Mouse (Mus musculus) midbrain, postnatal 0 days (tissue): ENCODE measurements around the gene Mettl8. TPM values are rescaled to one million over a fixed set of nuclear protein-coding genes. Genes with fewer than 3 reads are reported as not detected.

Experiments used
- ATAC-seq: fragments of 200-750 bp; cut with Nextera tagmentation; 2 replicates; pipeline ENCODE4 v1.8.0; 2017; ENCODE audit warnings: moderate number of reproducible peaks, mild to moderate bottlenecking, moderate TSS enrichment, moderate library complexity; ENCODE audit not compliant: low FRiP score
- DNase-seq: peaks from one replicate; pipeline ENCODE4 v3.0.0-alpha.2; 2015; ENCODE audit warnings: low spot score
- H3K27ac ChIP-seq: fragments of 300-500 bp; sonication (generic); 2 replicates; pipeline ENCODE4 v1.5.1; 2014; ENCODE audit warnings: low read depth, mild to moderate bottlenecking, low read length, mixed read lengths
- H3K27me3 ChIP-seq: fragments of 300-500 bp; sonication (generic); 2 replicates; pipeline ENCODE4 v1.6.1; 2014; ENCODE audit warnings: low read length, control low read depth, mixed read lengths; ENCODE audit not compliant: insufficient read depth
- H3K36me3 ChIP-seq: fragments of 300-500 bp; sonication (generic); 2 replicates; pipeline ENCODE4 v1.6.1; 2014; ENCODE audit warnings: low read length, control low read depth, mixed read lengths; ENCODE audit not compliant: insufficient read depth
- H3K4me1 ChIP-seq: fragments of 300-500 bp; sonication (generic); 2 replicates; pipeline ENCODE4 v1.6.1; 2014; ENCODE audit warnings: mild to moderate bottlenecking, control low read depth, antibody characterized with exemption, low read length, mixed read lengths; ENCODE audit not compliant: insufficient read depth
- H3K4me2 ChIP-seq: fragments of 300-500 bp; sonication (generic); 2 replicates; pipeline ENCODE4 v1.6.1; 2014; ENCODE audit warnings: low read depth, mild to moderate bottlenecking, low read length, mixed read lengths; ENCODE audit not compliant: poor library complexity, severe bottlenecking
- H3K4me3 ChIP-seq: fragments of 300-500 bp; sonication (generic); 2 replicates; pipeline ENCODE4 v1.5.1; 2014; ENCODE audit warnings: low read depth, mild to moderate bottlenecking, low read length, moderate library complexity
- H3K9ac ChIP-seq: fragments of 300-500 bp; sonication (generic); replicated peaks from 2 replicates; pipeline ENCODE4 v1.6.1; 2014; ENCODE audit warnings: mild to moderate bottlenecking, low read length, moderate library complexity, mixed read lengths; ENCODE audit not compliant: poor library complexity, severe bottlenecking
- H3K9me3 ChIP-seq: fragments of 300-500 bp; sonication (generic); 2 replicates; pipeline ENCODE4 v1.6.1; 2016; ENCODE audit warnings: low read length, control low read depth
- CTCF ChIP-seq: IDR thresholded peaks from 2 replicates; pipeline ENCODE4 v1.5.1; 2016; ENCODE audit warnings: antibody characterized with exemption, mild to moderate bottlenecking
- WGBS: fragments of 180-500 bp; shearing (Covaris S2); extraction: QIAGEN DNeasy Blood & Tissue Kit; methylation state at CpG from one replicate; pipeline ENCODE4 v1.1.7; 2014; 5-methylcytosine and 5-hydroxymethylcytosine counted together
- polyA plus RNA-seq: library from polyadenylated mRNA; unstranded; fragments of >200 nt; fragmentation: Nextera tagmentation; extraction: Ambion mirVana; gene quantifications from 2 replicates; pipeline ENCODE4 v1.2.1, GENCODE M21; 2015
- total RNA-seq: library from RNA; depleted of rRNA; stranded (reverse); fragments of >200 nt; gene quantifications from 2 replicates; pipeline ENCODE4 v1.2.3, GENCODE M21; 2014; rRNA removed

Mettl8 gene
- total and polyA plus RNA-seq, 2 experiments from 2014 or later: 5.3 to 7.7 TPM

DNA sequence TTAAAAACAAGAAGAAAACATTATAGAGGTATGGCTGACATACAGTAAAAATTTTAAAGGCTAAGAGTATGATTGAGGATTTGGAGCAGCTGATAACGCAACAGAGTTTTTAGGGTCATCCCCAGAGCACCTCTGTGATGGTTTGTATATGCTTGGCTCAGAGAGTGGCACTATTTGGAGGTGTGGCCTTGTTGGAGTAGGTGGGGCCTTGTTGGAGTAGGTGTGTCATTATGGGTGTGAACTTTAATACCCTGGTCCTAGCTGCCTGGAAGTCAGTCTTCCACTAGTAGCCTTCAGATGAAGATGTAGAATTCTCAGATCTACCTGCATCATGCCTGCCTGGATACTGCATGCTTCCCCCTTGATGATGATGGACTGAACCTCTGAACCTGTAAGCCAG lies 131.3 kb downstream of the Mettl8 start:
- no peak overlapping the region for H3K27ac ChIP-seq
- H3K9ac ChIP-seq: no peak overlapping the region
- DNase-seq (no peak), ATAC-seq (no peak)
- no peaks in the 10 kb centered on the region for H3K27me3 ChIP-seq
- TF ChIP-seq CTCF: no peak
- whole genome bisulfite sequencing: 82% methylated on average over 1 of the region's 1 CpGs
- H3K4me3 ChIP-seq: no peak overlapping the region
- no peaks in the 10 kb centered on the region for H3K36me3 ChIP-seq
- H3K4me1 ChIP-seq: no peaks in the 10 kb centered on the region
- no peaks in the 10 kb centered on the region for H3K9me3 ChIP-seq
- no peak overlapping the region for H3K4me2 ChIP-seq

GRCm38 (mm10) chr2:70922814-70923213 lies 132.6 kb downstream of the Mettl8 start:
- Histone ChIP-seq H3K9ac (no peak overlapping the region), H3K4me1 (no peaks in the 10 kb centered on the region), H3K27me3 (no peaks in the 10 kb centered on the region), H3K36me3 (no peaks in the 10 kb centered on the region), H3K9me3 (no peaks in the 10 kb centered on the region), H3K4me3 (no peak overlapping the region), H3K27ac (no peak overlapping the region), H3K4me2 (no peak overlapping the region)
- WGBS: 81% methylated on average over 6 of the region's 6 CpGs
- TF ChIP-seq CTCF: no peak
- DNase-seq (no peak), ATAC-seq (no peak)

GRCm38 (mm10) chr2:70920937-70921596 lies 134.3 kb downstream of the Mettl8 start:
- no peak overlapping the region for H3K9ac ChIP-seq
- DNase-seq: no peak
- no peak overlapping the region for H3K4me2 ChIP-seq
- TF ChIP-seq CTCF: no peak
- H3K27ac ChIP-seq: no peak overlapping the region
- no peaks in the 10 kb centered on the region for H3K36me3 ChIP-seq
- H3K4me1 ChIP-seq: no peaks in the 10 kb centered on the region
- WGBS: 48% methylated on average over 8 of the region's 8 CpGs
- H3K4me3 ChIP-seq: no peak overlapping the region
- H3K27me3 ChIP-seq: no peaks in the 10 kb centered on the region
- ATAC-seq: no peak
- no peaks in the 10 kb centered on the region for H3K9me3 ChIP-seq

- 76% methylated on average over 2 of the region's 2 CpGs for WGBS
- no peak overlapping the region for H3K4me2 ChIP-seq
- no peak overlapping the region for H3K4me3 ChIP-seq
- ATAC-seq: no peak
- H3K4me1 ChIP-seq: no peaks in the 10 kb centered on the region
- no peak overlapping the region for H3K9ac ChIP-seq
- no peaks in the 10 kb centered on the region for H3K27me3 ChIP-seq
- no peak for TF ChIP-seq CTCF
- no peak overlapping the region for H3K27ac ChIP-seq
- DNase-seq: no peak
- no peaks in the 10 kb centered on the region for H3K36me3 ChIP-seq
- no peaks in the 10 kb centered on the region for H3K9me3 ChIP-seq
These were observed 135.4 kb downstream of the Mettl8 start for GRCm38 (mm10) chr2:70919913-70920522.

- no peak for ATAC-seq
These were observed 136.9 kb downstream of the Mettl8 start for GRCm38 (mm10) chr2:70918516-70918915.

More at GRCm38 (mm10) chr2:70918516-70918915, 136.9 kb downstream of the Mettl8 start:
- no peaks in the 10 kb centered on the region for H3K36me3 ChIP-seq
- 37% methylated on average over 2 of the region's 2 CpGs for WGBS
- TF ChIP-seq CTCF: no peak
- H3K9ac ChIP-seq: no peak overlapping the region
- no peak overlapping the region for H3K4me2 ChIP-seq
- no peaks in the 10 kb centered on the region for H3K27me3 ChIP-seq
- H3K9me3 ChIP-seq: no peaks in the 10 kb centered on the region
- no peak overlapping the region for H3K4me3 ChIP-seq
- H3K4me1 ChIP-seq: no peaks in the 10 kb centered on the region
- no peak overlapping the region for H3K27ac ChIP-seq
- no peak for DNase-seq

Other genes starting within 250 kb of the Mettl8 start
- 22.1 and 34.2 TPM in 2 replicates for gene Tlk1, start 229.9 kb downstream of the Mettl8 start, total RNA-seq
- 18.6 and 25.0 TPM in 2 replicates for gene Tlk1, start 229.9 kb downstream of the Mettl8 start, polyA plus RNA-seq
- 10.6 and 18.1 TPM in 2 replicates for gene Dcaf17, start 255 bp downstream of the Mettl8 start, total RNA-seq
- gene Dcaf17, start 255 bp downstream of the Mettl8 start, polyA plus RNA-seq: 19.9 and 23.6 TPM in 2 replicates
- 6.3 and 6.9 TPM in 2 replicates for gene Cybrd1, start 62.3 kb upstream of the Mettl8 start, total RNA-seq
- 1.5 and 2.2 TPM in 2 replicates for gene Cybrd1, start 62.3 kb upstream of the Mettl8 start, polyA plus RNA-seq
- 149 and 195 TPM in 2 replicates for gene Dync1i2, start 156.1 kb upstream of the Mettl8 start, total RNA-seq
- 194 and 205 TPM in 2 replicates for gene Dync1i2, start 156.1 kb upstream of the Mettl8 start, polyA plus RNA-seq